Mouse (Mus musculus) gastrocnemius, postnatal 25 days (tissue): Measurements from ENCODE around the gene C1qtnf7. TPM values are rescaled to one million over a fixed set of nuclear protein-coding genes. Genes with fewer than 3 reads are reported as not detected.

Experiments
- DNase-seq: peaks from one replicate; pipeline ENCODE4 v3.0.0; 2022
- total RNA-seq, 2 experiments: library from RNA; stranded (reverse); gene quantifications; 1 replicate in 1 of 2; 2 replicates in 1 of 2; pipeline ENCODE4 v1.2.3; 2021

Gene C1qtnf7
- total RNA-seq, 2 experiments from 2014 or later: 0.61 to 0.70 TPM

- DNase-seq: no peak
Measured at GRCm38 (mm10) chr5:43539871-43540270, 24.5 kb downstream of the C1qtnf7 start.

GRCm38 (mm10) chr5:43541492-43541891 lies 26.2 kb downstream of the C1qtnf7 start:
- DNase-seq: no peak

- no peak for DNase-seq
Measured at GRCm38 (mm10) chr5:43542246-43542845, 27.0 kb downstream of the C1qtnf7 start.

GRCm38 (mm10) chr5:43549951-43550350 lies 34.6 kb downstream of the C1qtnf7 start:
- DNase-seq: no peak

GRCm38 (mm10) chr5:43550444-43550843 lies 35.1 kb downstream of the C1qtnf7 start:
- DNase-seq: no peak

- DNase-seq: no peak
Measured at GRCm38 (mm10) chr5:43554871-43555270, 39.5 kb downstream of the C1qtnf7 start.

- DNase-seq: no peak
Measured at GRCm38 (mm10) chr5:43555406-43555805, 40.1 kb downstream of the C1qtnf7 start.

- no peak for DNase-seq
Measured at GRCm38 (mm10) chr5:43557436-43557835, 42.1 kb downstream of the C1qtnf7 start.

GRCm38 (mm10) chr5:43561639-43562252 lies 46.4 kb downstream of the C1qtnf7 start:
- peak; percentile 13 for DNase-seq

- DNase-seq: no peak
Measured at GRCm38 (mm10) chr5:43569720-43570359, 54.5 kb downstream of the C1qtnf7 start.

GRCm38 (mm10) chr5:43582876-43583275 lies 67.5 kb downstream of the C1qtnf7 start:
- DNase-seq: no peak

- DNase-seq: no peak
Measured at GRCm38 (mm10) chr5:43583326-43584120, 68.2 kb downstream of the C1qtnf7 start.

- no peak for DNase-seq
Measured at GRCm38 (mm10) chr5:43584464-43584863, 69.1 kb downstream of the C1qtnf7 start.

GRCm38 (mm10) chr5:43585406-43586245 lies 70.3 kb downstream of the C1qtnf7 start:
- DNase-seq: no peak

GRCm38 (mm10) chr5:43588791-43589439 lies 73.6 kb downstream of the C1qtnf7 start:
- DNase-seq: no peak

- no peak for DNase-seq
Measured at GRCm38 (mm10) chr5:43589440-43589830, 74.1 kb downstream of the C1qtnf7 start.

GRCm38 (mm10) chr5:43590311-43590731 lies 75.0 kb downstream of the C1qtnf7 start:
- peak; percentile 49 for DNase-seq

GRCm38 (mm10) chr5:43601601-43602000 lies 86.3 kb downstream of the C1qtnf7 start:
- DNase-seq: no peak

- DNase-seq: no peak
Measured at GRCm38 (mm10) chr5:43602518-43602917, 87.2 kb downstream of the C1qtnf7 start.

GRCm38 (mm10) chr5:43603559-43603958 lies 88.2 kb downstream of the C1qtnf7 start:
- DNase-seq: no peak

GRCm38 (mm10) chr5:43608073-43608472 lies 92.7 kb downstream of the C1qtnf7 start:
- DNase-seq: no peak
